Mouse (Mus musculus) embryo, embryonic 10 days (tissue): Measurements from ENCODE around the gene Tmem121.
A peak's percentile ranks its signal among the peaks of the same experiment; 100 is the strongest.
"Not testable (repeated sequence)": the region's sequence is repeated elsewhere in the genome, so short reads cannot be mapped to it uniquely, and the experiment has no call there.

Experiments
- DNase-seq: peaks from one replicate; pipeline ENCODE4 v3.0.0-alpha.2; 2015; ENCODE audit warnings: low spot score

Tmem121 gene

DNA sequence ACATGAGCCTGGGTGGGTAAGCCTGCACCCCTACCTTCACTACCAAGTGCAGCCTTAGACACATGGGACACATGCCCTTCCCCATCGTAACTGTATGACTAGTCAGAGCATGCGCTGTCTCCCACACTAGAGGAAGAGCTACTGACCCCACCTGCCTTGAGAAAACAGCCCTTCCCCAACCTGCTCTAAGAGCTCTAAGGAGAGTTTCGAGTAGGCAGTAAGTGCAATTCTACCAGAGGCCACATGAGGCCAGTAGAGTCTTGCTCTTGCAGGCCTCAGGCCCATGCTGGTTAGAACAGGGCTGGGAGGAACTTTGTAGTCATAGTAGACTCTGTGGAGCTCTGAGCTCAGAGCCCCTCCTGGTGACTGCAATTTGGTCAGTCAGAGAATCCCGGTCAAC, 34.7 kb downstream of the Tmem121 start:
- peak; percentile 79 for DNase-seq

DNA sequence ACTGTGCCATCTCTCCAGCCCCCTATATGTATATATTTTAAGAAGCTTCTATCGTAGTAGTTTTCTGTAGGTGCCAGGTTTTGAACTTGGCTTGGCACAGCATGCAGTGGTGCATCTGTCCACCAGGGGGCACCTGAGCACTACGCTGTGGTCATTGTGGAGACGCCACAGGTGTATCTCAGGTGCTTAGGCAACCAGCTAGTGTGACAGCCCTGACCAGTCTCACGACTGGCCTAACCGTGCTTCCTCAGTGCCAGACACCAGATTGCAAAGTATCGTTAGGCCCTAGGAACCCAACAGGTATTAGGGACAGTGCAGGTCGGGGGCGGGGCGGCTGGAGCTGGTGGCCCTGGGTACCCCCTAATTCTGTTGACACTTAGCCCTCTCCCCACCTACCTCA, 35.6 kb downstream of the Tmem121 start:
- peak; percentile 34 for DNase-seq

DNA sequence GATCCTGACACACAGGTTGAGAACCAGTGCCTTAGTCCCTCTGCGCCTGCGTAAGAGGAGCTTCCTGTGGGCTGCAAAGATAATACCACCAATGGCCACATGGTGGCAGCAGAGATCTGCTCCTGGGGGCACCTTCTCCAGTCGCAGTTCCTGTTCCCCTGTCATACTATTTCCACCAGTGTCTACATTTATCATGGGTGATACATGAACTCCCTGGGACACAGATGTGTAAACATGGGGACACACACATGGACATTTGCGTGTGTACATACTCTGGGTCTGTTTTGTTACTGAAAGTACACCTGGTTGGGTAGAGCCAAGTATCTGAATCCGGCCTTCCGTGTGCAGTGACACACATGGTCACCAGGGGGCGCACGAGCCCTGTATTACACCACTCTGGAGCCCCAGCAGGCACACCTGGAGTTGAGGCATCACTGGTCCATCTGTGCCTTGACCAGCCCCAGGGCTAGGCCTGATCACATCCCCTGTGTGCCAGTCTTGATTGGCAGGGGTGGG, 36.4 kb downstream of the Tmem121 start:
- peak; percentile 90 for DNase-seq

DNA sequence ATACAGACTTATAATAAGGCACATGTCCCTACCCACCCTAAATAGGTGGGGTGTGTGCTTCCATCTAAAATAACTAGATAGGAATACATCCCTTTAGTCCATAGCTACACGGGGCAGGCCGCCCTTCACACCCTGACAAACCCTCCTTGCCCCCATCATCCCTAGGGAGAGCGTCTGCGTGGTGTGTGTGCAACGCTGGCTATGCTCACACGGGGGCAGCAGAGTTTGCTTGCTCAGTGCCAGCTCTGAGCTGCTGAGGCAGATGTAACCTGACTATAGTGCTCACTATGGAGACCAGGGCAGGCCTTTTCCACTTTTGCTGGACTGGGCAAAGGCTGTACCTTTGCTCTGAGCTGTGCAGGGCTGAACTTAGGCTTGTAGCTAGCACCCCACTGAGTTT, 37.0 kb downstream of the Tmem121 start:
- peak; percentile 69 for DNase-seq

DNA sequence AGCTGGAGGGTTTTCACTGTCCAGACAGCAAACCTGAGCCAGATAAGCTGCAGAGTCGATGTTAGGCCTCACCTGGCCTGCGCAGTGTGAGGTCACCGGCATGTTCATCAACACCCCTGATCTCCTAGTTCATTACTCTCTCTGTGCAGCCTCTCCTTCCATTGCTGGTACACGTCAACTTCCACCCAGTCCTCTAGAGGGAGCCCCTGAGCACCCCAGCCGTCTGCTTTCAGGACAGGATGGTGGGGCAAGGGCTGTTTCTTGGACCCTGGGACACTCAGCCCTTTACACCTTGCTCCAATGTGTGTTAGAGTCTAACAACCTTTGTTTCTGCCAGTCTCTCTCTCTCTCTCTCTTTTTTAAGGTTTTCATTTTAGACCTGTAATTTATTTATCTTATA, 38.5 kb downstream of the Tmem121 start:
- no peak for DNase-seq

DNA sequence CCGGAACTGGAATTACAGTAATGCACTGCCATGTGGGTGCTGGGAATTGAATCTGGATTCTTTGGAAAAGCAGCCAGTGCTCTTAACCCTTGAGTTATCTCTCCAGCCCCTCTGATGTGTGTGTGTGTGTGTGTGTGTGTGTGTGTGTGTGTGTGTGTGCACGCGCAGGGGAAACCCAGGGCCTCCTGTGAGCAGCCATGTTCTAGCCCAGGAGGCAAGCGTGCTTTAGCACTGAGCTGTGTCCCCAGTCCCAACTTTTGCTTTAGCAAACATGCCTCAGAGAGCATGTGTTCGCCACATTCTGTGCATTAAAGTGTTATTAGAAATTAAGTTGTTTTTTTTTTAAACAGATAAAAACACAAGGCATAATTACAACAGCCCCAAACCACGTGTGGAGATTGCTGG, 39.0 kb downstream of the Tmem121 start:
- DNase-seq: no peak

DNA sequence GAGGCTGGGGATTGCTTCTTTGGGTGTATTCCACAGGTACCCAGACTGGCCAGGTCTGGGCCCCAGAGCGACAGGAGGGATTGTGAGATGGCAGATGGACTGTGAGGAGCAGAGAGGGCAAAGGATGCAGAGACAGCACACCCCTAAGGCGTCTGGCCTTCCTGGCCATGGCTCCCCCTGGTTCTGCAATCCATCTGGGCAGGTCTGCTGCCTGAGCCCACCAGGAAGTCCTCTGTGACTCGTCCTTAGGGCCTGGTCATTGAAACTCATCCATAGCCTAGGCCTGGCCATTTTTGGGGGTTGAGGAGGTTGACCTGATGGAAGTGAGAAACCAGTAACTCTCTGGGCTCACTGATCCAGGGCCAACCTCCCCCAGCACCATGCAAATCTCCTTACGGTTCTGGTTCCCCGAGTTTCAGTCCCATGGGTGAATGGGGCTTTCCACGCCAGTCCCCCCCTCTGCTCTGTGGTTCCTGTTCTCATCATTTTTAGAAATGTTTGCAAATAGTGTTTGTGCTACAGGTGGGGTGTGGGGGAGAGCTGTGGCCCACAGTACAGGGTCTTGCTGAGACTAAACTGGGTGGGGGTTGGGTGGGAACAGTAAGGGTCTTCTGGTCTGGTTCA, 42.4 kb downstream of the Tmem121 start:
- no peak for DNase-seq

DNA sequence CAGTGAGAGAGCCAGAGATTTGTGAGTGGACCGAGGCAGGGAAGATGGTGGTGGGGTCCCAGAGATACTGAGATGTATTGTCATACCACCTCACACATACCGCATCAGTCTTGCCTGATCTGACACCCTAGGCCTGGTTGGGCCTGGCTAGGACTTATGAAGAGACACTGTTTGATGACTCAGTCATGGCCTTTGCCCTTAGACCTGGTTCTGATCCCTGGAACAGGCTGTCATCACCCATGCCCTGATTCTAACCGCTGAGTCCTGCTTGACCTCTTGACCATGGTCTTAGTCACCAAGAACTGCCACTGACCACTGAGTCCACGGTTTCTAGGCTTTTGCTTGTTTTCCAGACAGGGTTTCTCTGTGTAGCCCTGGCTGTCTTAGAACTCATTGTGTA, 45.0 kb downstream of the Tmem121 start:
- DNase-seq: no peak

DNA sequence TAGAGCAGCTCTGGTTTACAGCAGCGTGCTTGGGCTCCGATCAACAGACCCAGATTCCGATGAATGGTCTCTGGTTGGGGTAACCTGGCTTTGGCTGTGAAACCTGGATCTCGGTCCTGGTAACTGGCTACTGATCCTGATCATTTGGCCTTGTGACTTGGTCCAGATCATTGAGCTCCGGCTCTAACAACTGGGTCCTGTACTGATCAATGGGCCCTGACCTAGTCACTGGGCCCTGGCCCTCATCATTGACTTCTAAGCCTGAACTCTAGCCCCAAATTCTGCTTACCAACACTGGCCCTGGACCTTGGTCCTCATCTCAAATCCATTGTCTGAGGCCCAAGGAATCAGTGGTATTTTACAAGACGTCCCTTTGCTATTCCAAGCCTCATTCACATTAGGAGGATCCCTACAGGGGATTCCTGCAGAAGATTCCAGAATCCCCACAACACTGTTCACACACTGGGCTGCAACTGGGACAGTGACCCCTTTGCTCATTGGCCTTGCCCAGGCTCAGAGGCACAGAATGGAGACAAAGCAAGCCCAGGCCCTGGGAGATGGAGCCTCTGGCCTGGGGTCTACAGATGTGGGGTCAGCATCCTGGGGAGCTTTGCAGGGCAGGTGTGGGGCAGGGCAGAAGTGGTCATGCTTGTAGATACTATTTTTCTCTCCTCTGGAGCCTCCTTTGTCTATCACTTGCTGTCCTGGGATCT, 46.0 kb downstream of the Tmem121 start:
- not testable (repeated sequence) for DNase-seq

DNA sequence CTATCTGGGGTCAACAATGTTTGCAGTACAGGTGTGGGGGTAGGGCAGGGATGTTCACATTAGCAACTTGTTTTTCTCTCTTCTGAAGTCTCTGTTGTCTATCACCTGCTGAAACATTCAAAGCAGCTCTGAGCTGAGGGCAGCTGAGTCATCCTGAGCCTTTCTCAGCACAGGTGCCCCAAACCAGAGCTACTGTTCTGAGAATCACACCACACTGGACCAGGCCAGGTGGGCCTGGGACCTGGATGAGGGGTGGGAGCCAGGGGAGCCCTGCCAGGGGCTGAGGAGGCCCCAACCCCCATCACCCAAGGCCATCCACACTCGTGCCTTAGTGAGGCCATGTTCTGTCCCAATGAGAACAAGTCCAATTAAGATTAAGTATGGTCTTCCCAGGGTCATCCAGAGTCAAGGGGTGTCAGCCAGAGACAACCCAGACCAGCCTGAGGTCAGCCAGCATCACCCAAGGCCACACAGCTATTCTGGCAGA, 46.6 kb downstream of the Tmem121 start:
- DNase-seq: not testable (repeated sequence)
